Mouse (Mus musculus) kidney, embryonic 16.5 days (tissue): ENCODE results near the gene Cpe. TPM values are rescaled to one million over a fixed set of nuclear protein-coding genes. Genes with fewer than 3 reads are reported as not detected.

ENCODE experiments used
- ATAC-seq: fragments of 200-750 bp; cut with Nextera tagmentation; 2 replicates; pipeline ENCODE4 v1.8.0; 2017; ENCODE audit warnings: moderate TSS enrichment; ENCODE audit not compliant: low FRiP score, low TSS enrichment
- H3K27ac ChIP-seq: fragments of 300-500 bp; sonication (generic); 2 replicates; pipeline ENCODE4 v1.5.1; 2014; ENCODE audit warnings: low read length
- H3K27me3 ChIP-seq: fragments of 300-500 bp; sonication (generic); 2 replicates; pipeline ENCODE4 v1.6.1; 2014; ENCODE audit warnings: low read length, control low read depth, mixed read lengths; ENCODE audit not compliant: insufficient read depth
- H3K36me3 ChIP-seq: fragments of 300-500 bp; sonication (generic); 2 replicates; pipeline ENCODE4 v1.6.1; 2014; ENCODE audit warnings: low read length, control low read depth, mixed read lengths; ENCODE audit not compliant: insufficient read depth
- H3K4me1 ChIP-seq: fragments of 300-500 bp; sonication (generic); 2 replicates; pipeline ENCODE4 v1.6.1; 2014; ENCODE audit warnings: low read length, control low read depth, mixed read lengths; ENCODE audit not compliant: insufficient read depth
- H3K4me2 ChIP-seq: fragments of 300-500 bp; sonication (generic); replicated peaks from 2 replicates; pipeline ENCODE4 v1.6.1; 2014; ENCODE audit warnings: low read depth, low read length
- H3K4me3 ChIP-seq: fragments of 300-500 bp; sonication (generic); 2 replicates; pipeline ENCODE4 v1.5.1; 2014; ENCODE audit warnings: mild to moderate bottlenecking, low read length
- H3K9ac ChIP-seq: fragments of 300-500 bp; sonication (generic); replicated peaks from 2 replicates; pipeline ENCODE4 v1.6.1; 2014; ENCODE audit warnings: low read length
- H3K9me3 ChIP-seq: fragments of 300-500 bp; sonication (generic); 2 replicates; pipeline ENCODE4 v1.6.1; 2016; ENCODE audit warnings: low read length, control low read depth
- WGBS: fragments of 180-500 bp; shearing (Covaris S2); extraction: QIAGEN DNeasy Blood & Tissue Kit; methylation state at CpG from one replicate; pipeline ENCODE4 v1.1.7; 2014; 5-methylcytosine and 5-hydroxymethylcytosine counted together
- polyA plus RNA-seq: library from polyadenylated mRNA; unstranded; fragments of >200 nt; fragmentation: Nextera tagmentation; extraction: Ambion mirVana; gene quantifications from 2 replicates; pipeline ENCODE4 v1.2.1, GENCODE M21; 2015

The Cpe gene
- polyA plus RNA-seq, 1 experiment from 2014 or later: 66.8 TPM

DNA sequence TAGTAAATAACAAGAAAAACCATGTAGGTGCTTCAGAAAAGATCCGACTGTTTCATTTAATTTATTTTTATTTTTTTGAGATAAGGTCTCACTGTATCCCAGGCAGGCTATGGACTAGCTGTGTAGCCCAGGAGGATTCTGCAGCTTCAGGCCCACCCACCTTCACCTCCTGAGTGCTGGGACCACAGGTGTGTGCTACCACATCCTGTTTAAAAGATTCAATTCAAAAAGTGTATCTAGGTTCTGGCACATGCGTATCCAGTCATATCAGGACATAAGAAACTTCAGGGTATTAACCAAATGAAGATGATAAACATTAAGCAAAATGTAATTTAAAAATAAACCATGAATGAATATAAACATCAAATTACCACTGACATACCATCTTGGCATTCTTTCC, 30.4 kb upstream of the Cpe start:
- no peak for ATAC-seq
- H3K4me1 ChIP-seq: no peaks in the 10 kb centered on the region
- H3K9me3 ChIP-seq: no peaks in the 10 kb centered on the region
- 94% methylated on average over 2 of the region's 2 CpGs for WGBS
- H3K27me3 ChIP-seq: no peaks in the 10 kb centered on the region
- no peak overlapping the region for H3K4me3 ChIP-seq
- no peak overlapping the region for H3K4me2 ChIP-seq
- H3K9ac ChIP-seq: no peak overlapping the region
- H3K27ac ChIP-seq: no peak overlapping the region
- peaks cover 71% of the 10 kb centered on the region for H3K36me3 ChIP-seq

GRCm38 (mm10) chr8:64717868-64718267, 25.0 kb upstream of the Cpe start:
- H3K4me3 ChIP-seq: no peak overlapping the region
- no peaks in the 10 kb centered on the region for H3K9me3 ChIP-seq
- H3K4me2 ChIP-seq: no peak overlapping the region
- H3K27ac ChIP-seq: no peak overlapping the region
- 85% methylated on average over 7 of the region's 7 CpGs for WGBS
- H3K36me3 ChIP-seq: peaks cover 56% of the 10 kb centered on the region
- ATAC-seq: no peak
- no peak overlapping the region for H3K9ac ChIP-seq
- no peaks in the 10 kb centered on the region for H3K4me1 ChIP-seq
- H3K27me3 ChIP-seq: no peaks in the 10 kb centered on the region

DNA sequence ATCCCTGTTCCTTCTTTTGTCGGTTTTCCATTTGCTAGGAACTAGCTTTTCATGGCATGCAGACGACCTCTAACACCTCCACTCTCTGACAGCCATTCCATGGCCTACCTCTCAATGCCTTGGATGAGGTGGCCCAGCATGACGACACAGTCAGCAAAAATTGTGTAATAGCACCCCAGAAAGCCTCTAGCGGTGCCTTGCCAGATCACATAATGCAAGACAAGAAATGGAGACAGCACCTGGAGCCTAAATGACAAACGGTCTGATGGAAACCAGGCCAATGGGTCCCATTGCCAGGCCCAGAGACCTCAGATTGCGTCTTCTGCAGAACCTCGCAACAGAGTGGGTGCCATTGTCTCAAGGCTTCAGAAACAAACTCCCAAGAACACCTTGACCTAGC, 19.6 kb upstream of the Cpe start:
- no peaks in the 10 kb centered on the region for H3K4me1 ChIP-seq
- H3K27me3 ChIP-seq: no peaks in the 10 kb centered on the region
- no peak for ATAC-seq
- H3K27ac ChIP-seq: no peak overlapping the region
- H3K4me2 ChIP-seq: no peak overlapping the region
- WGBS: 88% methylated on average over 7 of the region's 7 CpGs
- H3K36me3 ChIP-seq: peaks cover 13% of the 10 kb centered on the region
- H3K9me3 ChIP-seq: no peaks in the 10 kb centered on the region
- H3K4me3 ChIP-seq: no peak overlapping the region
- no peak overlapping the region for H3K9ac ChIP-seq

DNA sequence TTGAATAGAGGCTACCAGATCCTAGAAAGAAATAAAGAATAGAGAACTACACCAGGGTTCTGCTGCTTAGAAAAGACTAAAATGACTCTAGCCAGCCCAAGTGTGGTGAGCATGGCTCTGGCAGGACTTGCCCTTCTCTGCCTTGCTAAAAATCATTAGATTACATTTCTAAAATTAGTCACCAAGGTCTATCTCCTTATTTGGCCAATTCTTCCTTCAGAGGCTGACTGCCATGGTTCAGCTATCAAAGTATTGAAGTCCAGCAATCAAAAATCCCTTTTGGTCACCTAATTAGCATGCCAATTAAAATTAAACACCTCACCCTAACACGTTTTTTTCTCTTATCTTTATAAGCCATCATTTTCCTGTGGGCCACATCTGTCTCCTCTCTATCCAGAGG, 18.7 kb upstream of the Cpe start:
- ATAC-seq: no peak
- Histone ChIP-seq H3K27ac (no peak overlapping the region), H3K27me3 (no peaks in the 10 kb centered on the region), H3K4me2 (no peak overlapping the region), H3K4me1 (no peaks in the 10 kb centered on the region), H3K36me3 (peaks cover 6% of the 10 kb centered on the region; the same call in 1 of the 2 replicates), H3K9ac (no peak overlapping the region), H3K4me3 (no peak overlapping the region), H3K9me3 (no peaks in the 10 kb centered on the region)
- WGBS: 33% methylated on average over 1 of the region's 1 CpGs

DNA sequence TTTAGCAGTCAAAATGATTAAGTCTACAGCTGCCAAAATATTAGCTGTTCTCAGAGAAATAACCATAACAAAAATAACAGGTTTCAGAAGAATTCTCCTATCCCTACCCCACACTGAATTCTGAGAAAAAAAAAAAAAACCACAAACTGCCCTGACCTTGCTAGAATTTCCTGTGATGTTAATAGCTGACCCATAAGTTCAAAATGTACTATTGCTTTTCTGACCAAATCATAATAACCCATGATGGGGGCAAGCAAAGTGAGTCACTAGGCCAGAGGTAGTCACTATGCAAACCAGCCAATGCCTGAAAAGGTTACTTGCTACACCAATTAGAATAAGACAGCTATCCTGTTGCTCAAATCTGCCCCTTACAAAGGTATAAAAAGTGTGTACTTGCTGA, 14.6 kb upstream of the Cpe start:
- no peaks in the 10 kb centered on the region for H3K36me3 ChIP-seq
- no peak overlapping the region for H3K4me2 ChIP-seq
- no peak overlapping the region for H3K27ac ChIP-seq
- H3K9me3 ChIP-seq: no peaks in the 10 kb centered on the region
- no peak for ATAC-seq
- no peak overlapping the region for H3K9ac ChIP-seq
- no peaks in the 10 kb centered on the region for H3K4me1 ChIP-seq
- H3K4me3 ChIP-seq: no peak overlapping the region
- no peaks in the 10 kb centered on the region for H3K27me3 ChIP-seq

DNA sequence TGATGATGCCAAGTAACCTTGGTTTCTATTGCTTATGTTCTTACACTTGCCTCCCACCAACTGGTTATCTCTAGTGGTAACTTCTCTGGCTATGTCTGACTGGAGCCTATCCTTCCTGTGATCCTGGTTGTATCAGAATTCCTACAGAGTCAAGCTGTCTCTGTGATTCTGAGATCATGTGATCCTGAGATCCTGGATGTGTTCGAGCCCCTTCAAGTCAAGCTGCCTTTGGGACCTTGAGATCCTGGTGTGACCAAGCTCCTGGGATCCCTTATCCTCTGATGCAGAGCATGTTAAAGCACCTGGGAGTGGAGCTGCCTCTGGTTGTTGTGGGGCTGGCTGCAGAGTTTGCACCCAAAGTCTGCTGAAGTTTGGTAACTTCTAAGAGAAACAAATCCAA, 10.3 kb upstream of the Cpe start:
- Histone ChIP-seq H3K4me1 (no peaks in the 10 kb centered on the region), H3K27me3 (no peaks in the 10 kb centered on the region), H3K4me2 (no peak overlapping the region), H3K27ac (no peak overlapping the region), H3K36me3 (no peaks in the 10 kb centered on the region), H3K9ac (no peak overlapping the region), H3K4me3 (no peak overlapping the region), H3K9me3 (no peaks in the 10 kb centered on the region)
- no peak for ATAC-seq
- WGBS: 92% methylated on average over 1 of the region's 1 CpGs

DNA sequence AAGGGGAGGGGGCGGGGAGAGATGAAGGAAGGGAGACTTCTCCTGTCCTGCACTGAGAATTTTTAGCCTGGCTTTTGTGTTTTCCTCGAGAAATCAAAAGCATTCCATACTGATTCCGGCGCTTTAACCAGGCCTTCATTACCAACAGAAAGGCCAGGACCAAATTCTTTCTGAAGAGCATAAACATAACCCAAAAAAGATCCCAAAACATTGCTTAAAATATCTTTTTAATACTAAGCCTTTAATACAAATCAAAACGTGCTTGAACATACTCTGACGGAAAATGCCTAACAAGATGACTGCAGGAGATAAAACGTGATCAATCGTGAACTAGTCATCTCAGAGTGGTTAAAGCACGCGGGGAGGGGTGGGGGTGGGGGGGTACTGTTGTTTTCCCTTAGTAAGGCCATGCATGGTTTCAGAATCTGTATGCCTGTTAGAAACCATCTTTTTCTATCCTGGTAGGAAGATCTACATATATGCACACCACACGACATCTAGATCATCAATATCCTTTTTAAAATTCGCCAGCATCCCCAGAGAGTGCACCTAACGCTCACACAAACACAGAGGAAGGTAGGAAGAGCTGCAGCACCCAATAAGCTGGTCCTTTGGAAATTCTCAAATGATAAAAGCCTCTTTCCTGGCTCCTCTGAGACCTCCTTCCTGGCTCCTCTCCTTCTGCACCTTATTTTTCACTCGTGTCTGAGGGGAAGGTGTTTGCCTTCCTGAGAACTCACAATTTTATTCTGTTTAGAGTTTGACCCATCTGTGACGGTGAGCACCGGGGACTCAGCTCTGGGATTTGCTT, 1.1 kb downstream of the Cpe start:
- Histone ChIP-seq H3K9ac (peak overlapping the region; percentile 76), H3K4me1 (0 out of 2 replicates have a peak, but pooled peaks cover 7% of the 10 kb centered on the region), H3K9me3 (no peaks in the 10 kb centered on the region), H3K4me2 (peak overlapping the region; percentile 93), H3K27me3 (no peaks in the 10 kb centered on the region), H3K4me3 (peak overlapping the region; percentile 66), H3K27ac (no peak overlapping the region), H3K36me3 (no peaks in the 10 kb centered on the region)
- no peak for ATAC-seq
- 17% methylated on average over 16 of the region's 16 CpGs for WGBS

DNA sequence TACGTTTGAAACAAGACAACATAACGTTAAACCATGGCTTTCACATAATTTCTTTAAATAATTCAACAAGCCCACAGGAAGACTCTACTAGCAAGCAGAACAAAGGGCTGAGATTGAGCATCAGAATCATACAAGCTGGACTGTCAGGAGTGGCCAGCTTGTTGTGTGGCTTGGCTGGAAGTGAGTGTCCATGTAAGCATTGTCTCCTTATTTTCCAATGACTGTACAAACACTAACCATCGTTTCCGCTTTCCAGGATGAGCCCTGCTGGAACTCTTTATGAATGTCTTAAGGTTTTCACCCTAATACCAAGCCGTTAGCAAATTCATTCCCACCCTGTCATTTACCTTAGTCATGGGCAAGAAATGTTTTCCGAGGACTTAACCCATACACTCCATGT, 2.0 kb downstream of the Cpe start:
- WGBS: 85% methylated on average over 6 of the region's 6 CpGs
- Histone ChIP-seq H3K4me2 (no peak overlapping the region), H3K27ac (no peak overlapping the region), H3K27me3 (no peaks in the 10 kb centered on the region), H3K4me3 (no peak overlapping the region), H3K9me3 (no peaks in the 10 kb centered on the region), H3K4me1 (0 out of 2 replicates have a peak, but pooled peaks cover 7% of the 10 kb centered on the region), H3K36me3 (no peaks in the 10 kb centered on the region), H3K9ac (no peak overlapping the region)
- ATAC-seq: no peak

DNA sequence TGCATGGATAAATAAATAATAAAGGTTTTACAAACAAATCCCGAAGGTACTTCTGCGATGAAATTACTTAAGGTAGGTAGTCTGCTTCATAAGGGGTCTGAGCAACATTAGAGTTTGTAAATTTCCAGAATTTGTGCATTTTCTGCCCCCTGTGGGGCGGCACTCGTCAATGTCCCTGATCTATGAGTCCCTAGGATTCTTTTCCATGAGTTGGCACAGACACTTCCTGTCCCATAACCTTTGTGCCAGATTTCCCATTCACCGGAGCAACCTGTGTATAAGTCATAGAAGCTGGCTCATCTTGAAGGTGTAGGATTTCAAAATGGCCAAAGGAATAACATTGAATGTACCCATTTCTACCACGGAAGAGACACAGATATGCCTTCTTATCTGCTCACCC, 2.5 kb downstream of the Cpe start:
- 0 out of 2 replicates have a peak, but pooled peaks cover 7% of the 10 kb centered on the region for H3K4me1 ChIP-seq
- no peak overlapping the region for H3K4me3 ChIP-seq
- no peak for ATAC-seq
- H3K27me3 ChIP-seq: no peaks in the 10 kb centered on the region
- no peak overlapping the region for H3K4me2 ChIP-seq
- H3K27ac ChIP-seq: no peak overlapping the region
- no peaks in the 10 kb centered on the region for H3K36me3 ChIP-seq
- 81% methylated on average over 6 of the region's 6 CpGs for WGBS
- H3K9ac ChIP-seq: no peak overlapping the region
- no peaks in the 10 kb centered on the region for H3K9me3 ChIP-seq

DNA sequence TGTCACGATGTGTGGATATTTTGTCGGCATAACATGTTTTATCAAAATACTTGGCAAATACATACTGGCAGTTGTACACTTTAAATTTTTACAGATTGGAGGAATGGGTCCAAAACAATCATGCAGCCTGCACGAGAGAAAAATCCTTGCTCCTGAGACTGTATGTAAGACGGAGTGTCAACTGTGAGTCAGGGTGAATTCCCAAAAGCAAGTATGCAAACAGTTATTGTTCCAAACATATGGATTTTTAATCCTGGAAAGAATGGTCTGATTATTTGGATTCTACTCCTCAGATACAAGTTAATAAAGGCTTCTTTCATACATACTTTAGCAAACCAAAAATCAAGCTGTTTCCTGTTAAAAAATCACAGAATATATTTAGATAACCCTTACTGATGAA, 4.1 kb downstream of the Cpe start:
- no peaks in the 10 kb centered on the region for H3K9me3 ChIP-seq
- no peak overlapping the region for H3K9ac ChIP-seq
- ATAC-seq: no peak
- H3K4me2 ChIP-seq: no peak overlapping the region
- H3K4me3 ChIP-seq: no peak overlapping the region
- H3K27me3 ChIP-seq: no peaks in the 10 kb centered on the region
- no peak overlapping the region for H3K27ac ChIP-seq
- no peaks in the 10 kb centered on the region for H3K36me3 ChIP-seq
- H3K4me1 ChIP-seq: 0 out of 2 replicates have a peak, but pooled peaks cover 7% of the 10 kb centered on the region
- WGBS: 53% methylated on average over 4 of the region's 4 CpGs
